Mouse (Mus musculus): ENCODE measurements around the gene Dock2. TPM values are rescaled to one million over a fixed set of nuclear protein-coding genes. Genes with fewer than 3 reads are reported as not detected.
"Not testable (repeated sequence)": the region's sequence is repeated elsewhere in the genome, so short reads cannot be mapped to it uniquely, and the experiment has no call there.

Dock2 gene
- polyA plus RNA-seq, 1 experiment from 2014 or later = 0.53 TPM

DNA sequence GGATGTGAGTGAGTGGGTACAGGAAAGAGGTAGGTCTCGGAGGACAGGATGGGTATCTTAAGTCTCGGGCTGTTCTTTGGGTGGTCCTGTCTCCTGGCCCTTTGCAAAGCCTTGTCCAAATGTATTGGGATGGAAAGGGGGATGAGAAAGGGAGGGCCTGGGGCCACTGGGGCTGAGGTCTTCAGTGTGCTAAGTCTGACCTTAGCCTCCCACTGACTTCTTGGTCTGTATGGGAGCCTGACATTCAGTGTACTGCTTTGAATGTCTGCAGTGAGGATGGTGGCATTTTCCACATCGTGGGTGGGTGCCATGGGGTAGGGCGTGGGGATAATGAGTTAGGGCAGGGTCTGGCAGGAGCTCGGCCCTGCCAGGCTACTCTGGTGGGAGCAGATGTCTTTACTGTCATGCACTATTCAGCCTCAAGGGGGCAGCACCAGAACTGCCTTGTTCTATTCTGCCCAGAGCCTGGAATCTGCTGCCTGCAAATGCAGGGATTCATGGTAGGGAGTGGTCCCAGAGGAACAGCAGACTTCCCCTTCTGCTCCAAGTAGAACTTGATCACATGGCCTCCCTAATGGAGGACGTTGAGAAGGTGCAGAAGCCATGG is 554.8 kb downstream of the Dock2 start:
- Histone ChIP-seq H3K27me3 (ENCODE audit: control insufficient read depth, insufficient read depth, low read length) (no peaks in the 10 kb centered on the region), H3K4me2 (ENCODE audit: low read depth, low read length) (no peak overlapping the region), H3K36me3 (replicated peaks; ENCODE audit: control insufficient read depth, insufficient read depth, low read depth, low read length) (no peaks in the 10 kb centered on the region), H3K9ac (replicated peaks; ENCODE audit: low read length) (no peak overlapping the region), H3K27ac (replicated peaks; ENCODE audit: low read depth, low read length) (no peak overlapping the region), H3K9me3 (replicated peaks; ENCODE audit: control insufficient read depth, low read length) (no peaks in the 10 kb centered on the region), H3K4me3 (ENCODE audit: low read depth, low read length) (no peak overlapping the region), H3K4me1 (ENCODE audit: control insufficient read depth, insufficient read depth, low read length) (no peaks in the 10 kb centered on the region)
- ATAC-seq (replicated peaks; ENCODE audit: insufficient number of reproducible peaks, low FRiP score, low TSS enrichment, low read depth) (peak; percentile 51), DNase-seq (ENCODE audit: low spot score) (peak; percentile 79)
- WGBS = 27% methylated on average over 6 of the region's 6 CpGs

DNA sequence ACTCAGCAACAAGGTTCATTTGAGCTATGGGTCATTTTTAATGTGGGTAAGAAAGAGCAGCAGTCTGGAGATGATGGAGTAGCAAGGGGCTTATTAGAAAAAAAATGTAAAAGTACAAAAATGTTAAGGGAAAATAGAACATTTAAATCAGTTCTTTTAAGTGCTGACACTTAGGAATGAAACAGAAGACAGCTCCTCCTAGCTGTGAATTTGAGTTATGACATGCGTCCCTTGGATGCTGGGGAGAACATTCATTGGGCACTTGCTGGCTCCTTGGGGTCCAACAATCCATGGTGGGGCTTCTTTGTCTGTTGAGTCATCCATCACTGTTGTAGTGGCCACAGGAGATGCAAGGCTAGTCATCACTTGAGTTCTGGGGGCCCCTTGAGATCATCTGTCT is 556.5 kb downstream of the Dock2 start:
- H3K9me3 ChIP-seq (replicated peaks; ENCODE audit: control insufficient read depth, low read length) = no peaks in the 10 kb centered on the region
- H3K4me2 ChIP-seq (ENCODE audit: low read depth, low read length) = no peak overlapping the region
- ATAC-seq (replicated peaks; ENCODE audit: insufficient number of reproducible peaks, low FRiP score, low TSS enrichment, low read depth) = no peak
- no peaks in the 10 kb centered on the region for H3K27me3 ChIP-seq (ENCODE audit: control insufficient read depth, insufficient read depth, low read length)
- no peak overlapping the region for H3K27ac ChIP-seq (replicated peaks; ENCODE audit: low read depth, low read length)
- no peaks in the 10 kb centered on the region for H3K4me1 ChIP-seq (ENCODE audit: control insufficient read depth, insufficient read depth, low read length)
- H3K9ac ChIP-seq (replicated peaks; ENCODE audit: low read length) = no peak overlapping the region
- peak; percentile 13 for DNase-seq (ENCODE audit: low spot score)
- H3K4me3 ChIP-seq (ENCODE audit: low read depth, low read length) = no peak overlapping the region
- H3K36me3 ChIP-seq (replicated peaks; ENCODE audit: control insufficient read depth, insufficient read depth, low read depth, low read length) = no peaks in the 10 kb centered on the region
- WGBS = 38% methylated on average over 1 of the region's 1 CpGs

DNA sequence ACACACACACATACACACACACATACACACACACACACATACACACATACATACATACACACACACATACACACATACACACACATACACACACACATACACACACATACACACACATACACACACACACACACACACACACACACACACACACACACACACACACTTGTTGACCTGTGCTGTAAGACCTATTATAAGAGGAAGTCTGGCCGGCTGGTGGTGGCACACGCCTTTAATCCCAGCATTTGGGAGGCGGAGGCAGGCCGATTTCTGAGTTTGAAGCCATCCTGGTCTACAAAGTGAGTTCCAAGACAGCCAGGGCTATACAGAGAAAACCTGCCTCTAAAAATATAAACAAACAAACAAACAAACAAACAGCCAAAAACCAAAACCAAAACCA is 563.1 kb downstream of the Dock2 start:
- not testable (repeated sequence) for H3K9me3 ChIP-seq (replicated peaks; ENCODE audit: control insufficient read depth, low read length); H3K4me3 ChIP-seq (ENCODE audit: low read depth, low read length); H3K27ac ChIP-seq (replicated peaks; ENCODE audit: low read depth, low read length); H3K36me3 ChIP-seq (replicated peaks; ENCODE audit: control insufficient read depth, insufficient read depth, low read depth, low read length); H3K4me1 ChIP-seq (ENCODE audit: control insufficient read depth, insufficient read depth, low read length); H3K9ac ChIP-seq (replicated peaks; ENCODE audit: low read length); H3K4me2 ChIP-seq (ENCODE audit: low read depth, low read length); H3K27me3 ChIP-seq (ENCODE audit: control insufficient read depth, insufficient read depth, low read length); DNase-seq (ENCODE audit: low spot score); ATAC-seq (replicated peaks; ENCODE audit: insufficient number of reproducible peaks, low FRiP score, low TSS enrichment, low read depth)
- WGBS = 85% methylated on average over 4 of the region's 4 CpGs

DNA sequence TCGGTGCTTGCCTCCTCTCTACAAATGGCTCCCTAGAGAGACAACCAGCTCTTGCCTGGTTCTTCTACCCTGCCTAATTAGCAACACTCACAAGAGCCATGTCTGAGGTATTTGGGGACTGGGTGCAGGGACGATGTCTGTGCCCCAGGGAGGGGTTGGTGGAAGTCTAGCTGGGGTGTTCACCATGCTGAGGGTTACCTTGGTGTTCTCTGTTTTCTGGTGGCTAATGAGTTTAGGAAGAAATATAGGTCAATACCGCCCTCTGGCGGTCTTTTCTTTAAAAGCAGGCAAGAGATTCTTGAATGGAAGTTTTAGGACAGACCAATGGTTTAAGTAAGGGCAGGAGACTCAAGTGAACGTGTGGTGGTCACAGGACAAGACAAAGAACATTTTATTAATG is 570.8 kb downstream of the Dock2 start:
- DNase-seq (ENCODE audit: low spot score) (peak; percentile 86), ATAC-seq (replicated peaks; ENCODE audit: insufficient number of reproducible peaks, low FRiP score, low TSS enrichment, low read depth) (no peak)
- H3K4me3 ChIP-seq (ENCODE audit: low read depth, low read length) = no peak overlapping the region

DNA sequence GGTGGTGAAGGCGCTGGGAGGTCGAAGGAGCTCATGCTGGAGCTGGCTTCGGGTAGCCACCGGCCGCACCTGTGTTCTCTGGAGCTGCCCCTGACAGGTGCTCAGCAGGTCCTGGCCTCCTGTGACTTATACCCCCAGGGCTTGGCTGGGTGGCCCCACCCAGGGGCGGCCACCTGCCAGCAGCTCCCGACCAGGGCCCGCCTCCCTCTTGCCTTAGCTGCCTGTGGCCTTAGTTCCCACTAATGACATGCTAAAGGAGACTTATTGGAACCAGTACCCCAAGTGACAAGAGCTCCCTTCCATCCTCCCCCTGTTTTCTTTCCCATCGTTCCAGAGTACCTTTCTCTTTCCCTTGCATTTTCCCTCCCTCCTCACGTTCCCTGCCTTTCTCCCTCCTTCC is 575.7 kb downstream of the Dock2 start, which contains the start of gene Foxi1:
TSS of gene Foxi1 (minus strand) at position 101 of the 400 bp plus-strand sequence.
- no peaks in the 10 kb centered on the region for H3K9me3 ChIP-seq (replicated peaks; ENCODE audit: control insufficient read depth, low read length)
- DNase-seq (ENCODE audit: low spot score) (no peak), ATAC-seq (replicated peaks; ENCODE audit: insufficient number of reproducible peaks, low FRiP score, low TSS enrichment, low read depth) (no peak)
- H3K36me3 ChIP-seq (replicated peaks; ENCODE audit: control insufficient read depth, insufficient read depth, low read depth, low read length) = no peaks in the 10 kb centered on the region
- H3K27ac ChIP-seq (replicated peaks; ENCODE audit: low read depth, low read length) = no peak within 1 kb of the TSS
- no peak within 1 kb of the TSS for H3K9ac ChIP-seq (replicated peaks; ENCODE audit: low read length)
- 67% methylated on average over 10 of the region's 10 CpGs for WGBS
- H3K4me3 ChIP-seq (ENCODE audit: low read depth, low read length) = no peak within 1 kb of the TSS
- no peaks in the 10 kb centered on the region for H3K27me3 ChIP-seq (ENCODE audit: control insufficient read depth, insufficient read depth, low read length)
- H3K4me2 ChIP-seq (ENCODE audit: low read depth, low read length) = no peak within 1 kb of the TSS
- H3K4me1 ChIP-seq (ENCODE audit: control insufficient read depth, insufficient read depth, low read length) = no peaks in the 10 kb centered on the region

More for the DNA sequence above, 570.8 kb downstream of the Dock2 start:
- Histone ChIP-seq H3K36me3 (replicated peaks; ENCODE audit: control insufficient read depth, insufficient read depth, low read depth, low read length) (no peaks in the 10 kb centered on the region), H3K4me1 (ENCODE audit: control insufficient read depth, insufficient read depth, low read length) (no peaks in the 10 kb centered on the region), H3K27me3 (ENCODE audit: control insufficient read depth, insufficient read depth, low read length) (no peaks in the 10 kb centered on the region), H3K9ac (replicated peaks; ENCODE audit: low read length) (no peak overlapping the region), H3K4me2 (ENCODE audit: low read depth, low read length) (no peak overlapping the region), H3K27ac (replicated peaks; ENCODE audit: low read depth, low read length) (no peak overlapping the region), H3K9me3 (replicated peaks; ENCODE audit: control insufficient read depth, low read length) (no peaks in the 10 kb centered on the region)
- WGBS = 24% methylated on average over 5 of the region's 5 CpGs

DNA sequence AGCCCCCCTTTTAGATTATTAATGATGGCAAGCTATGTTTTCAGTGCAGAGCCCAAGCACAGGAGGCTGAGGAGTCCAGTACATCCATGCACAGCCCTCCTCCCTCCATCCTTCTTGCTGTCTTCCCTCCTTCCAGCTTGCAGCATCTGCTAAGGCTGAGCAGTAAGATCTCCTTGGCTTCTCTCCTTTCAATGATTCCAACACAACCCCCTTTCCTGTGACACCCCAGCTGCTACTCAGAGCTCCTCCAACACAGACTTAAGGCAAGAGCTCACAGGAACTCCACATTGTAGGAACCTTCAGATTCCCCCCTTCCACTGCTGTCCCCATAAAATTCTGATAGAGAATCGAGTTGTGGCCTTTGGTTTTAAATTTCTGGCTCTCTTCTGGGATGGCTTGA is 580.9 kb downstream of the Dock2 start:
- no peaks in the 10 kb centered on the region for H3K27me3 ChIP-seq (ENCODE audit: control insufficient read depth, insufficient read depth, low read length)
- WGBS = 62% methylated on average over 1 of the region's 1 CpGs
- H3K36me3 ChIP-seq (replicated peaks; ENCODE audit: control insufficient read depth, insufficient read depth, low read depth, low read length) = no peaks in the 10 kb centered on the region
- no peaks in the 10 kb centered on the region for H3K9me3 ChIP-seq (replicated peaks; ENCODE audit: control insufficient read depth, low read length)
- no peak overlapping the region for H3K27ac ChIP-seq (replicated peaks; ENCODE audit: low read depth, low read length)
- H3K4me1 ChIP-seq (ENCODE audit: control insufficient read depth, insufficient read depth, low read length) = no peaks in the 10 kb centered on the region
- no peak for DNase-seq (ENCODE audit: low spot score)
- no peak for ATAC-seq (replicated peaks; ENCODE audit: insufficient number of reproducible peaks, low FRiP score, low TSS enrichment, low read depth)
- H3K4me3 ChIP-seq (ENCODE audit: low read depth, low read length) = no peak overlapping the region
- H3K9ac ChIP-seq (replicated peaks; ENCODE audit: low read length) = no peak overlapping the region
- H3K4me2 ChIP-seq (ENCODE audit: low read depth, low read length) = no peak overlapping the region

DNA sequence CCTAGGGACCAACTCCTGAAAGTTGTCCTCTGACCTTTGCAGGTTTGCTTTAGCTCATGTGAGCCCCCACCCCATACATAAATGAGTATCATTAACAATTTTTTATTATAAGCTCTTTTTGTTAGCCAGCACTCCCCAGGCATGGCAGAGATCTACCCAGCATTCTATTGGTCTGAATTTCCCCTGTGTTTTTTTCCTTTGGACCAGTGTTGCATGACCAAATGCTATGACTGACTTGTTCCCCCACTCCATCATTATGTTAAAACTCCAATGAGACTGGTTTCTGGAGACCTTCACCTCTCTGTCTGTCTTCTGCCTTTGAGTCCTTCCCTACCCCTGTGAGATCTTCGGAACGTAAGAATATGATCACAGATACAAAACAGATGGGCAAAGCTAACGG is 588.5 kb downstream of the Dock2 start:
- Histone ChIP-seq H3K36me3 (replicated peaks; ENCODE audit: control insufficient read depth, insufficient read depth, low read depth, low read length) (no peaks in the 10 kb centered on the region), H3K9me3 (replicated peaks; ENCODE audit: control insufficient read depth, low read length) (no peaks in the 10 kb centered on the region), H3K4me3 (ENCODE audit: low read depth, low read length) (no peak overlapping the region), H3K27ac (replicated peaks; ENCODE audit: low read depth, low read length) (no peak overlapping the region), H3K4me2 (ENCODE audit: low read depth, low read length) (no peak overlapping the region), H3K4me1 (ENCODE audit: control insufficient read depth, insufficient read depth, low read length) (no peaks in the 10 kb centered on the region), H3K9ac (replicated peaks; ENCODE audit: low read length) (no peak overlapping the region), H3K27me3 (ENCODE audit: control insufficient read depth, insufficient read depth, low read length) (no peaks in the 10 kb centered on the region)
- DNase-seq (ENCODE audit: low spot score) (no peak), ATAC-seq (replicated peaks; ENCODE audit: insufficient number of reproducible peaks, low FRiP score, low TSS enrichment, low read depth) (no peak)
- 73% methylated on average over 3 of the region's 3 CpGs for WGBS

DNA sequence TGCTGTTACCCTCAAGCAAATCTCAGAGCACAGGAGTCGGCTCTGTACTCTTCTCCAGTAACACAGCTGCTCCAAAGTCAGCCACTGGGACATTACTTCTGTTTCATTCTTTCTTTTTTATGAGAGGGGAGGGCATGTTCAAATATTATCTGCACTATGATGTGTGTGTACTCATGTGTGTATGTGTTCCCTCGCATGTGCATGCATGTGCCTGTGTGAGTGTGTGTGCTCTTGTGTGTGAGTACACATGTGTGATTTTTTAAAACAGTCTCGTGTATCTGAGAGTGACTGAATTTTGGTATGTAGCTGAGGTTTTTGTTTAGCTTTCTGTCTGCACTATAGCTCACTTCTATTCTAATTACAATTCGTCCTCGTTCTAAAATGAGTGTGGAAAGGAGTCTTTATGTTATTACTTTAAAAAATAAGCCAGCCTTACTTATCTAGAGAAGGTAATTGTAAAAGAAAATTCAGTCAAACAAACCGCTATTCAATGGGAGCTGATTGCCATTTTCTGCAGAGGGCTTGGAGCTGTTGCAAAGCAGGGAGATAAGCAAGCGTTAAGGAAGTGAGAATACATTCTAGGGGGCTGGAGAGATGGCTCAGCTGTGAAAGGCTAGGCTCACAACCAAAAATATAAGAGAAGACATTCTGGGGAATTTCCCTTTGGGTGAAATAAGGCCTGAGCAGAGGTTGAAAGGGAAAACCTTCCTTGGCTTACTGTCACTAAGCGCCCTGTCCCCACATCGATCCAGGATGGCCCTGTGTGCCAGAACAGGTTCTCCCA is 589.3 kb downstream of the Dock2 start:
- Histone ChIP-seq H3K27me3 (ENCODE audit: control insufficient read depth, insufficient read depth, low read length) (no peaks in the 10 kb centered on the region), H3K9me3 (replicated peaks; ENCODE audit: control insufficient read depth, low read length) (no peaks in the 10 kb centered on the region), H3K9ac (replicated peaks; ENCODE audit: low read length) (no peak overlapping the region), H3K4me3 (ENCODE audit: low read depth, low read length) (no peak overlapping the region), H3K27ac (replicated peaks; ENCODE audit: low read depth, low read length) (no peak overlapping the region), H3K4me1 (ENCODE audit: control insufficient read depth, insufficient read depth, low read length) (no peaks in the 10 kb centered on the region), H3K4me2 (ENCODE audit: low read depth, low read length) (no peak overlapping the region), H3K36me3 (replicated peaks; ENCODE audit: control insufficient read depth, insufficient read depth, low read depth, low read length) (no peaks in the 10 kb centered on the region)
- 65% methylated on average over 9 of the region's 9 CpGs for WGBS
- DNase-seq (ENCODE audit: low spot score) (no peak), ATAC-seq (replicated peaks; ENCODE audit: insufficient number of reproducible peaks, low FRiP score, low TSS enrichment, low read depth) (no peak)

Data from embryonic facial prominence, embryonic 11.5 days (tissue).